Mouse (Mus musculus): Measurements from ENCODE around the gene Armh1. TPM values are rescaled to one million over a fixed set of nuclear protein-coding genes. Genes with fewer than 3 reads are reported as not detected.

Gene Armh1
- polyA plus RNA-seq, 1 experiment = not detected

- no peaks in the 10 kb centered on the region for H3K36me3 ChIP-seq (ENCODE audit: control insufficient read depth, insufficient read depth)
Measured at GRCm38 (mm10) chr4:117240867-117241266, 11.1 kb downstream of the Armh1 start.

DNA sequence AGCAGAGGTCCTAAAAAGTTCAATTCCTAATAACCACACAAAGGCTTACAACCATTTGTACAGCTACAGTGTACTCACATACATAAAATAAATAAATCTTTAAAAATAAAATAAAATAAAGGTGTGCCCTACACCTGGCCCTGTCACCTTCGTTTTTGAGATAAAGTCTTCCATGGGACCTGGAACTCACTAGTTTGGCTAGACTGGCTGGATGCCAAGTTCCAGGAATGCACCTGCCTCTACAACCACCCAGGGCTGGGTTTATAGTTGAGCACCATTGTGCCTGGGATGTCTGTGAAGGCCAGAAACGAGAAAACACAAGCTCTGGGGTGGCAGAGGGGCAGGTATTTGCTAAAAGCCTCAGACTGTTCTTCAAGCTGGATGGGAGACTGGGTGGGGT, 12.8 kb downstream of the Armh1 start:
- no peak for TF ChIP-seq CEBPB (IDR thresholded peaks at IDR 0.05; ENCODE audit: low read depth)
- TF ChIP-seq MYOG (IDR thresholded peaks at IDR 0.05; ENCODE audit: control insufficient read depth, extremely low read depth, insufficient read length) = no peak
- TF ChIP-seq CTCF (IDR thresholded peaks at IDR 0.05; ENCODE audit: control insufficient read depth, insufficient read depth, insufficient read length) = no peak
- TF ChIP-seq USF1 (IDR thresholded peaks at IDR 0.05; ENCODE audit: low read depth) = no peak
- TF ChIP-seq MAX (IDR thresholded peaks at IDR 0.05) = no peak
- no peak for TF ChIP-seq FOSL1 (IDR thresholded peaks at IDR 0.05; ENCODE audit: insufficient read depth, low read length, poor library complexity, severe bottlenecking)
- TF ChIP-seq MYOD1 (IDR thresholded peaks at IDR 0.05; ENCODE audit: control insufficient read depth, insufficient read length, low read depth) = no peak
- no peaks in the 10 kb centered on the region for H3K36me3 ChIP-seq (ENCODE audit: control insufficient read depth, insufficient read depth)

More at GRCm38 (mm10) chr4:117240867-117241266, 11.1 kb downstream of the Armh1 start:
- Histone ChIP-seq H3ac (ENCODE audit: control insufficient read depth, insufficient read length, low read depth) (no peak overlapping the region), H3K79me2 (ENCODE audit: control insufficient read depth, insufficient read depth) (no peaks in the 10 kb centered on the region), H3K79me3 (ENCODE audit: low read depth) (no peaks in the 10 kb centered on the region), H3K27me3 (ENCODE audit: control insufficient read depth, insufficient read depth, insufficient read length) (peaks cover 3% of the 10 kb centered on the region), H3K4me3 (ENCODE audit: insufficient read depth, poor library complexity, severe bottlenecking) (no peak overlapping the region)
- TF ChIP-seq MYOD1 (IDR thresholded peaks at IDR 0.05; ENCODE audit: control insufficient read depth, insufficient read length, low read depth) (no peak), MAX (IDR thresholded peaks at IDR 0.05) (no peak), MYOG (IDR thresholded peaks at IDR 0.05; ENCODE audit: control insufficient read depth, extremely low read depth, insufficient read length) (no peak), USF1 (IDR thresholded peaks at IDR 0.05; ENCODE audit: low read depth) (no peak), CEBPB (IDR thresholded peaks at IDR 0.05; ENCODE audit: low read depth) (no peak), CTCF (IDR thresholded peaks at IDR 0.05; ENCODE audit: control insufficient read depth, insufficient read depth, insufficient read length) (no peak), FOSL1 (IDR thresholded peaks at IDR 0.05; ENCODE audit: insufficient read depth, low read length, poor library complexity, severe bottlenecking) (no peak)

GRCm38 (mm10) chr4:117235822-117236221, 16.1 kb downstream of the Armh1 start:
- Histone ChIP-seq H3K27me3 (ENCODE audit: control insufficient read depth, insufficient read depth, insufficient read length) (peaks cover 17% of the 10 kb centered on the region), H3K79me3 (ENCODE audit: low read depth) (no peaks in the 10 kb centered on the region), H3K79me2 (ENCODE audit: control insufficient read depth, insufficient read depth) (no peaks in the 10 kb centered on the region), H3K36me3 (ENCODE audit: control insufficient read depth, insufficient read depth) (no peaks in the 10 kb centered on the region), H3K4me3 (ENCODE audit: insufficient read depth, poor library complexity, severe bottlenecking) (no peak overlapping the region), H3ac (ENCODE audit: control insufficient read depth, insufficient read length, low read depth) (no peak overlapping the region)
- no peak for TF ChIP-seq USF1 (IDR thresholded peaks at IDR 0.05; ENCODE audit: low read depth)
- TF ChIP-seq CEBPB (IDR thresholded peaks at IDR 0.05; ENCODE audit: low read depth) = no peak
- TF ChIP-seq CTCF (IDR thresholded peaks at IDR 0.05; ENCODE audit: control insufficient read depth, insufficient read depth, insufficient read length) = no peak
- no peak for TF ChIP-seq MYOG (IDR thresholded peaks at IDR 0.05; ENCODE audit: control insufficient read depth, extremely low read depth, insufficient read length)
- no peak for TF ChIP-seq MYOD1 (IDR thresholded peaks at IDR 0.05; ENCODE audit: control insufficient read depth, insufficient read length, low read depth)
- no peak for TF ChIP-seq MAX (IDR thresholded peaks at IDR 0.05)
- TF ChIP-seq FOSL1 (IDR thresholded peaks at IDR 0.05; ENCODE audit: insufficient read depth, low read length, poor library complexity, severe bottlenecking) = no peak

More for the DNA sequence above, 12.8 kb downstream of the Armh1 start:
- H3K79me3 ChIP-seq (ENCODE audit: low read depth) = no peaks in the 10 kb centered on the region
- H3ac ChIP-seq (ENCODE audit: control insufficient read depth, insufficient read length, low read depth) = no peak overlapping the region
- no peak overlapping the region for H3K4me3 ChIP-seq (ENCODE audit: insufficient read depth, poor library complexity, severe bottlenecking)
- H3K79me2 ChIP-seq (ENCODE audit: control insufficient read depth, insufficient read depth) = no peaks in the 10 kb centered on the region
- H3K27me3 ChIP-seq (ENCODE audit: control insufficient read depth, insufficient read depth, insufficient read length) = peaks cover 16% of the 10 kb centered on the region

DNA sequence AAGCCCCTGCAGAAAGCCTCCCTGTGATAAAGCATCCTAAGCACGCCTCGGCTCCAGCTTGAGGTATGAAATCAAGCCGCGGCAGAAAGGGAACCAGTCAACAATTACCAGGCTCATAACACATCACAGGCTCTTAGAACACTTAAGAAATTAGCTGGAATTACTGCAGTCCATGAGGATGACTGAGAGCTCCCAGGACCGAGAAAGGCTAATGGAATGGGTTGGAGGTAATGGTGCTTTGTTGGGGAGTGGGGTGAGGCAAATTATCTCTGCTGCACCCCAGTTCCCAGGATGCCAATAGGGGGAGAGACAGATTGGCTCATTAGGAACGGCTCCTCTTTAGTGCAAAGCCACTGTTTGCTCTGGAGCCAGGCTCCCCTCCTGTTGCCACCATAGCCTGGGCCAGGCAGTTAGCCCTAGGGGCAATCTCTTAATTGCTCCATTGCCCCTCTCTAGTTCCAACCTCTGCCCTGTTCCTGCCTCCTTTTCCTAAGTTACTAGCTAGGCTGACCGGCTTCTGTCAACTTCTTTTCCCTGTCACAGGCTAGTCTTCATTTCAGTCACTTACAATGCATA, 17.7 kb downstream of the Armh1 start:
- H3K36me3 ChIP-seq (ENCODE audit: control insufficient read depth, insufficient read depth) = no peaks in the 10 kb centered on the region
- no peak overlapping the region for H3K4me3 ChIP-seq (ENCODE audit: insufficient read depth, poor library complexity, severe bottlenecking)
- no peak overlapping the region for H3ac ChIP-seq (ENCODE audit: control insufficient read depth, insufficient read length, low read depth)
- H3K27me3 ChIP-seq (ENCODE audit: control insufficient read depth, insufficient read depth, insufficient read length) = peaks cover 22% of the 10 kb centered on the region
- H3K79me3 ChIP-seq (ENCODE audit: low read depth) = no peaks in the 10 kb centered on the region
- no peak for TF ChIP-seq FOSL1 (IDR thresholded peaks at IDR 0.05; ENCODE audit: insufficient read depth, low read length, poor library complexity, severe bottlenecking)
- TF ChIP-seq CTCF (IDR thresholded peaks at IDR 0.05; ENCODE audit: control insufficient read depth, insufficient read depth, insufficient read length) = no peak
- no peak for TF ChIP-seq MAX (IDR thresholded peaks at IDR 0.05)
- TF ChIP-seq MYOG (IDR thresholded peaks at IDR 0.05; ENCODE audit: control insufficient read depth, extremely low read depth, insufficient read length) = no peak
- TF ChIP-seq MYOD1 (IDR thresholded peaks at IDR 0.05; ENCODE audit: control insufficient read depth, insufficient read length, low read depth) = no peak
- no peak for TF ChIP-seq CEBPB (IDR thresholded peaks at IDR 0.05; ENCODE audit: low read depth)
- TF ChIP-seq USF1 (IDR thresholded peaks at IDR 0.05; ENCODE audit: low read depth) = no peak
- H3K79me2 ChIP-seq (ENCODE audit: control insufficient read depth, insufficient read depth) = no peaks in the 10 kb centered on the region

DNA sequence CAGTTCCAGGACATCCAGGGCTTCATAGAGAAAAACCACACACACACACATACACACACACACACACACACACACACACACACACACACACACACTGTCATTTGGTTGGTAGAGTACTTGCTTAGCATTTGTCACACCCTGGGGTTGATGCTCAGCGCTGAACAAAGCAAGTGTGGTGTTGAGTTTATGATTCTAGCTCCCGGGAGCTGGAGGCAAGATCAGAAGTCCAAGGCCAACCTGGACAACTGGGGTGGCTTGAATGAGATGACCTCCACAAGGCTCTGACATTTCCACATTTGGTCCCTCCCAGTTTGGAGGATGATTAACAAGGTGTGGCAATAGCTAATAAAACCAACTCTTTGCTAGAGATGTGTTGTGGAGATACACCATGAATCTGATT, 20.7 kb downstream of the Armh1 start:
- TF ChIP-seq CTCF (IDR thresholded peaks at IDR 0.05; ENCODE audit: control insufficient read depth, insufficient read depth, insufficient read length) = no peak
- TF ChIP-seq USF1 (IDR thresholded peaks at IDR 0.05; ENCODE audit: low read depth) = no peak
- TF ChIP-seq FOSL1 (IDR thresholded peaks at IDR 0.05; ENCODE audit: insufficient read depth, low read length, poor library complexity, severe bottlenecking) = no peak
- TF ChIP-seq MYOD1 (IDR thresholded peaks at IDR 0.05; ENCODE audit: control insufficient read depth, insufficient read length, low read depth) = no peak
- no peak for TF ChIP-seq MAX (IDR thresholded peaks at IDR 0.05)
- TF ChIP-seq MYOG (IDR thresholded peaks at IDR 0.05; ENCODE audit: control insufficient read depth, extremely low read depth, insufficient read length) = no peak
- no peak for TF ChIP-seq CEBPB (IDR thresholded peaks at IDR 0.05; ENCODE audit: low read depth)
- Histone ChIP-seq H3K27me3 (ENCODE audit: control insufficient read depth, insufficient read depth, insufficient read length) (peaks cover 25% of the 10 kb centered on the region), H3K36me3 (ENCODE audit: control insufficient read depth, insufficient read depth) (no peaks in the 10 kb centered on the region), H3K4me3 (ENCODE audit: insufficient read depth, poor library complexity, severe bottlenecking) (no peak overlapping the region), H3K79me3 (ENCODE audit: low read depth) (no peaks in the 10 kb centered on the region), H3K79me2 (ENCODE audit: control insufficient read depth, insufficient read depth) (no peaks in the 10 kb centered on the region), H3ac (ENCODE audit: control insufficient read depth, insufficient read length, low read depth) (no peak overlapping the region)
